Mouse (Mus musculus) CH12.LX (cell line): ENCODE results near the gene Polr2a. TPM values are rescaled to one million over a fixed set of nuclear protein-coding genes. Genes with fewer than 3 reads are reported as not detected.
A peak's percentile ranks its signal among the peaks of the same experiment; 100 is the strongest.

ENCODE experiments used
- DNase-seq: peaks from one replicate; pipeline ENCODE4 v3.0.0-alpha.2; 2013; ENCODE audit errors: extremely low read depth
- H3K27ac ChIP-seq: 2 replicates; pipeline ENCODE4 v1.5.1; 2012; ENCODE audit warnings: low read depth, mild to moderate bottlenecking, control low read depth, moderate library complexity; ENCODE audit not compliant: insufficient read depth
- H3K27me3 ChIP-seq: replicated peaks from 2 replicates; pipeline ENCODE3; 2012; ENCODE audit warnings: inconsistent platforms
- H3K36me3 ChIP-seq, 2 experiments: replicated peaks in 1 of 2; 2 replicates each; pipeline versions ENCODE3 to v1.6.1; 2012; ENCODE audit warnings: inconsistent platforms in 1 of 2, low read length in 1 of 2, mild to moderate bottlenecking in 1 of 2, mixed read lengths in 1 of 2, moderate library complexity in 1 of 2; ENCODE audit not compliant: control insufficient read depth in 1 of 2, insufficient read depth in 1 of 2
- H3K4me1 ChIP-seq, 2 experiments: 2 replicates each; pipeline ENCODE4 v1.6.1; 2012; ENCODE audit warnings: inconsistent platforms in 1 of 2, moderate library complexity in 1 of 2; ENCODE audit not compliant: insufficient read depth in 2 of 2, control insufficient read depth in 1 of 2
- H3K4me2 ChIP-seq: 2 replicates; pipeline ENCODE4 v1.6.1; 2012; ENCODE audit warnings: low read depth, mild to moderate bottlenecking, control low read depth; ENCODE audit not compliant: poor library complexity, insufficient read depth, severe bottlenecking
- H3K4me3 ChIP-seq, 3 experiments: fragments of 150-350 bp in 1 of 3; sonication (generic) in 1 of 3; replicated peaks in 1 of 3; 2 replicates each; pipeline versions ENCODE3 to v1.5.1; 2011 to 2012; ENCODE audit warnings: low read depth in 2 of 3, low read length in 2 of 3, mild to moderate bottlenecking in 2 of 3, moderate library complexity in 2 of 3, control low read depth in 1 of 3, improper control_type of control experiment in 1 of 3, inconsistent platforms in 1 of 3, mixed read lengths in 1 of 3; ENCODE audit not compliant: poor library complexity in 1 of 3
- H3K79me2 ChIP-seq: replicated peaks from 2 replicates; pipeline ENCODE4 v1.6.1; 2012; ENCODE audit warnings: mild to moderate bottlenecking, moderate library complexity; ENCODE audit not compliant: control insufficient read depth, poor library complexity, insufficient read depth, severe bottlenecking; ENCODE audit errors: extremely low read depth
- H3K9ac ChIP-seq: 2 replicates; pipeline ENCODE4 v1.6.1; 2012; ENCODE audit warnings: low read depth, mild to moderate bottlenecking, control low read depth, moderate library complexity; ENCODE audit not compliant: insufficient read depth
- H3K9me3 ChIP-seq: replicated peaks from 2 replicates; pipeline ENCODE3; 2012; ENCODE audit warnings: low read length, inconsistent platforms, mixed read lengths
- BHLHE40 ChIP-seq: IDR thresholded peaks from 2 replicates; pipeline ENCODE4 v1.6.1; 2011; ENCODE audit warnings: mild to moderate bottlenecking, low read depth, low read length, improper control_type of control experiment
- CHD1 ChIP-seq: IDR thresholded peaks from 2 replicates; pipeline ENCODE4 v1.6.1; 2012; ENCODE audit warnings: low read depth, low read length, improper control_type of control experiment, inconsistent platforms
- CHD2 ChIP-seq: IDR thresholded peaks from 2 replicates; pipeline ENCODE4 v1.6.1; 2011; ENCODE audit warnings: low read length, improper control_type of control experiment
- CTCF ChIP-seq, 2 experiments: IDR thresholded peaks in 1 of 2; conservative IDR thresholded peaks in 1 of 2; 2 replicates each; pipeline ENCODE4 v1.5.1; 2011 to 2012; ENCODE audit warnings: low read depth in 2 of 2, low read length in 2 of 2, improper control_type of control experiment in 1 of 2, inconsistent platforms in 1 of 2, mild to moderate bottlenecking in 1 of 2, moderate library complexity in 1 of 2
- E2F4 ChIP-seq: IDR thresholded peaks from 2 replicates; pipeline ENCODE4 v1.6.1; 2011; ENCODE audit warnings: low read depth, low read length, improper control_type of control experiment; ENCODE audit not compliant: insufficient replicate concordance
- ELF1 ChIP-seq: IDR thresholded peaks from 2 replicates; pipeline ENCODE4 v1.6.1; 2014; ENCODE audit warnings: low read depth, mild to moderate bottlenecking, inconsistent platforms, low read length, improper control_type of control experiment
- EP300 ChIP-seq: IDR thresholded peaks from 2 replicates; pipeline ENCODE4 v1.6.1; 2011; ENCODE audit warnings: low read length, improper control_type of control experiment
- ETS1 ChIP-seq: conservative IDR thresholded peaks from 2 replicates; pipeline ENCODE4 v1.6.1; 2012; ENCODE audit warnings: low read depth, mild to moderate bottlenecking, inconsistent platforms, low read length, improper control_type of control experiment, moderate library complexity
- GABPA ChIP-seq: IDR thresholded peaks from 2 replicates; pipeline ENCODE4 v1.6.1; 2012; ENCODE audit warnings: low read depth, low read length, improper control_type of control experiment, inconsistent platforms; ENCODE audit not compliant: insufficient replicate concordance
- HCFC1 ChIP-seq: IDR thresholded peaks from 2 replicates; pipeline ENCODE4 v1.6.1; 2012; ENCODE audit warnings: low read depth, mild to moderate bottlenecking, inconsistent platforms, low read length, improper control_type of control experiment
- IRF4 ChIP-seq: IDR thresholded peaks from 2 replicates; pipeline ENCODE4 v1.6.1; 2014; ENCODE audit warnings: low read depth, mild to moderate bottlenecking, inconsistent platforms, low read length, improper control_type of control experiment
- JUN ChIP-seq: IDR thresholded peaks from 2 replicates; pipeline ENCODE4 v1.6.1; 2011; ENCODE audit warnings: low read depth, mild to moderate bottlenecking, low read length, improper control_type of control experiment, moderate library complexity; ENCODE audit not compliant: insufficient read depth
- JUND ChIP-seq: conservative IDR thresholded peaks from 2 replicates; pipeline ENCODE4 v1.6.1; 2011; ENCODE audit warnings: low read depth, low read length, improper control_type of control experiment
- KAT2A ChIP-seq: IDR thresholded peaks from 2 replicates; pipeline ENCODE4 v1.6.1; 2012; ENCODE audit warnings: low read length, improper control_type of control experiment, inconsistent platforms; ENCODE audit not compliant: insufficient replicate concordance
- MAFK ChIP-seq: IDR thresholded peaks from 2 replicates; pipeline ENCODE4 v1.6.1; 2011; ENCODE audit warnings: low read length, improper control_type of control experiment; ENCODE audit not compliant: insufficient replicate concordance
- MAX ChIP-seq: IDR thresholded peaks from 2 replicates; pipeline ENCODE4 v1.6.1; 2011; ENCODE audit warnings: low read length, improper control_type of control experiment
- MAZ ChIP-seq: IDR thresholded peaks from 2 replicates; pipeline ENCODE4 v1.6.1; 2012; ENCODE audit warnings: low read depth, mild to moderate bottlenecking, inconsistent platforms, low read length, improper control_type of control experiment, moderate library complexity
- MEF2A ChIP-seq: IDR thresholded peaks from 2 replicates; pipeline ENCODE4 v1.6.1; 2014; ENCODE audit warnings: low read depth, mild to moderate bottlenecking, inconsistent platforms, low read length, improper control_type of control experiment, borderline replicate concordance
- MXI1 ChIP-seq: IDR thresholded peaks from 2 replicates; pipeline ENCODE4 v1.6.1; 2011; ENCODE audit warnings: mild to moderate bottlenecking, low read depth, low read length, improper control_type of control experiment
- MYC ChIP-seq: IDR thresholded peaks from 2 replicates; pipeline ENCODE4 v1.6.1; 2011; ENCODE audit warnings: low read depth, mild to moderate bottlenecking, improper control_type of control experiment, low read length
- NELFE ChIP-seq: IDR thresholded peaks from 2 replicates; pipeline ENCODE4 v1.6.1; 2011; ENCODE audit warnings: low read depth, low read length, improper control_type of control experiment
- NRF1 ChIP-seq: IDR thresholded peaks from 2 replicates; pipeline ENCODE4 v1.6.1; 2014; ENCODE audit warnings: low read depth, mild to moderate bottlenecking, inconsistent platforms, low read length, improper control_type of control experiment, moderate library complexity
- PAX5 ChIP-seq: IDR thresholded peaks from 2 replicates; pipeline ENCODE4 v1.6.1; 2012; ENCODE audit warnings: low read length, inconsistent platforms, mixed read lengths
- POLR2A ChIP-seq: IDR thresholded peaks from 2 replicates; pipeline ENCODE4 v1.6.1; 2011; ENCODE audit warnings: low read depth, mild to moderate bottlenecking, improper control_type of control experiment, low read length
- POLR2AphosphoS2 ChIP-seq: IDR thresholded peaks from 2 replicates; pipeline ENCODE4 v1.6.1; 2011; ENCODE audit warnings: low read depth, low read length, improper control_type of control experiment
- RAD21 ChIP-seq: IDR thresholded peaks from 2 replicates; pipeline ENCODE4 v1.6.1; 2011; ENCODE audit warnings: low read depth, mild to moderate bottlenecking, low read length, improper control_type of control experiment, moderate library complexity
- RCOR1 ChIP-seq: conservative IDR thresholded peaks from 2 replicates; pipeline ENCODE4 v1.6.1; 2012; ENCODE audit warnings: low read depth, mild to moderate bottlenecking, inconsistent platforms, low read length, improper control_type of control experiment
- SIN3A ChIP-seq: IDR thresholded peaks from 2 replicates; pipeline ENCODE4 v1.6.1; 2012; ENCODE audit warnings: low read length, improper control_type of control experiment, inconsistent platforms
- SMC3 ChIP-seq: IDR thresholded peaks from 2 replicates; pipeline ENCODE4 v1.6.1; 2011; ENCODE audit warnings: low read depth, low read length, improper control_type of control experiment
- TBP ChIP-seq: conservative IDR thresholded peaks from 2 replicates; pipeline ENCODE4 v1.6.1; 2011; ENCODE audit warnings: low read depth, low read length, improper control_type of control experiment
- TCF12 ChIP-seq: IDR thresholded peaks from 2 replicates; pipeline ENCODE4 v1.6.1; 2014; ENCODE audit warnings: low read depth, mild to moderate bottlenecking, inconsistent platforms, low read length, improper control_type of control experiment
- UBTF ChIP-seq: IDR thresholded peaks from 2 replicates; pipeline ENCODE4 v1.6.1; 2012; ENCODE audit warnings: low read depth, mild to moderate bottlenecking, inconsistent platforms, low read length, improper control_type of control experiment, moderate library complexity
- USF1 ChIP-seq: IDR thresholded peaks from 2 replicates; pipeline ENCODE4 v1.6.1; 2014; ENCODE audit warnings: low read depth, mild to moderate bottlenecking, inconsistent platforms, low read length, improper control_type of control experiment
- USF2 ChIP-seq: conservative IDR thresholded peaks from 2 replicates; pipeline ENCODE4 v1.6.1; 2011; ENCODE audit warnings: low read depth, low read length, improper control_type of control experiment
- ZC3H11A ChIP-seq: IDR thresholded peaks from 2 replicates; pipeline ENCODE4 v1.6.1; 2012; ENCODE audit warnings: low read depth, mild to moderate bottlenecking, inconsistent platforms, low read length, improper control_type of control experiment
- ZKSCAN1 ChIP-seq: IDR thresholded peaks from 2 replicates; pipeline ENCODE4 v1.6.1; 2012; ENCODE audit warnings: low read depth, inconsistent platforms, low read length, improper control_type of control experiment, borderline replicate concordance
- ZMIZ1 ChIP-seq: IDR thresholded peaks from 2 replicates; pipeline ENCODE4 v1.6.1; 2012; ENCODE audit warnings: low read depth, mild to moderate bottlenecking, inconsistent platforms, low read length, improper control_type of control experiment
- ZNF384 ChIP-seq: IDR thresholded peaks from 2 replicates; pipeline ENCODE4 v1.6.1; 2012; ENCODE audit warnings: low read depth, low read length, improper control_type of control experiment, inconsistent platforms
- dilution Hi-C: fragments of 300-500 bp; cut with MboI; formaldehyde crosslinking; loops from 2 replicates; pipeline ENCODE4 v1.14.3; 2020; ENCODE audit warnings: low sequenced_read_pairs; ENCODE audit not compliant: extremely low pct_unique_long_range_greater_than_20kb, extremely low pct_ligation_motif_present
- in situ Hi-C: fragments of 300-500 bp; cut with MboI; formaldehyde crosslinking; loops from 3 replicates; pipeline ENCODE4 v1.14.3; 2019; ENCODE audit warnings: low sequenced_read_pairs, low pct_ligation_motif_present, low pct_unique_long_range_greater_than_20kb, mixed read lengths
- polyA plus RNA-seq: library from polyadenylated mRNA; unstranded; fragments of >175 nt; gene quantifications from 2 replicates; pipeline ENCODE4 v1.2.1, GENCODE M21; 2012; ENCODE audit warnings: low read depth; ENCODE audit not compliant: insufficient read length
- total RNA-seq, 2 experiments: library from RNA; depleted of rRNA; stranded (reverse); fragments of 300-350 nt in 1 of 2; fragments of >200 nt in 1 of 2; gene quantifications; 2 replicates each; pipeline ENCODE4 v1.2.3; 2012 to 2014

Gene Polr2a
- total and polyA plus RNA-seq, 3 experiments, result 14.8 to 162 (median 45.0) TPM

GRCm38 (mm10) chr11:69795168-69795982 is 36.9 kb upstream of the Polr2a start, which contains the start of gene Chrnb1:
Gene Chrnb1, minus strand, starts transcription at chr11:69795943.
- Histone ChIP-seq H3K4me1 (peaks cover 8 to 46% of the 10 kb centered on the region in 2 experiments), H3K27me3 (peaks cover 5% of the 10 kb centered on the region), H3K4me3 (peak within 1 kb of the TSS; percentile 59 to 67 (median 61)), H3K79me2 (no peaks in the 10 kb centered on the region), H3K9ac (peak within 1 kb of the TSS; percentile 66), H3K4me2 (peak within 1 kb of the TSS; percentile 86), H3K9me3 (peaks cover 4% of the 10 kb centered on the region), H3K36me3 (peaks cover 0 to 6% of the 10 kb centered on the region in 2 experiments), H3K27ac (0 out of 2 replicates have a peak within 1 kb of the TSS, but pooled peaks have one; percentile 5)
- peak; percentile 100 for DNase-seq
- dilution Hi-C loops (no loop called here), in situ Hi-C loops (no loop called here)
- TF ChIP-seq TBP, result peak; percentile 60; the same call in 1 of the 2 replicates
- TF ChIP-seq MAZ, result peak; percentile 15
- no peak; the same call in 1 of the 2 replicates for TF ChIP-seq RAD21
- TF ChIP-seq RCOR1, result no peak; the same call in 1 of the 2 replicates
- TF ChIP-seq NELFE, result peak; percentile 78
- peak; percentile 67 for TF ChIP-seq ELF1
- TF ChIP-seq UBTF, result no peak
- TF ChIP-seq MAFK, result no peak
- no peak for TF ChIP-seq SMC3
- 0 out of 2 replicates have a peak, but pooled peaks have one; percentile 15 for TF ChIP-seq KAT2A
- 0 out of 2 replicates have a peak, but pooled peaks have one; percentile 13 for TF ChIP-seq MEF2A
- no peak for TF ChIP-seq PAX5
- no peak for TF ChIP-seq CTCF (conservative IDR thresholded peaks at IDR 0.05 in 1 of 2, IDR thresholded peaks at IDR 0.05 in 1 of 2; ENCODE audit: low read depth in 2 of 2, low read length in 2 of 2)
- no peak for TF ChIP-seq JUND
- no peak; the same call in 1 of the 2 replicates for TF ChIP-seq EP300
- TF ChIP-seq TCF12, result peak; percentile 58; the same call in 1 of the 2 replicates
- TF ChIP-seq BHLHE40, result peak; percentile 23; the same call in 1 of the 2 replicates
- peak; percentile 74; the same call in 1 of the 2 replicates for TF ChIP-seq MYC
- peak; percentile 65; the same call in 1 of the 2 replicates for TF ChIP-seq E2F4
- no peak for TF ChIP-seq ETS1
- peak; percentile 74; the same call in 1 of the 2 replicates for TF ChIP-seq SIN3A
- TF ChIP-seq MAX, result peak; percentile 66
- TF ChIP-seq POLR2A, result peak; percentile 85
- no peak for TF ChIP-seq GABPA
- peak; percentile 89; the same call in 1 of the 2 replicates for TF ChIP-seq ZMIZ1
- peak; percentile 54; the same call in 1 of the 2 replicates for TF ChIP-seq NRF1
- TF ChIP-seq POLR2AphosphoS2, result peak; percentile 90
- peak; percentile 39 for TF ChIP-seq HCFC1
- no peak for TF ChIP-seq JUN
- TF ChIP-seq MXI1, result peak; percentile 67
- 0 out of 2 replicates have a peak, but pooled peaks have one; percentile 53 for TF ChIP-seq CHD1
- no peak for TF ChIP-seq ZC3H11A
- TF ChIP-seq USF2, result no peak
- no peak for TF ChIP-seq USF1
- TF ChIP-seq CHD2, result no peak
- peak; percentile 63 for TF ChIP-seq IRF4
- TF ChIP-seq ZNF384, result no peak
- TF ChIP-seq ZKSCAN1, result no peak
